ENCODE assay signal across 9 mouse cellular contexts in genomic region chr15:85200446-85201289, GRCm38 (mm10). TPM values are rescaled to one million over a fixed set of nuclear protein-coding genes. Genes with fewer than 3 reads are reported as not detected.
DNase-seq lines count a peak whose midpoint lies in the region; ATAC-seq and TF ChIP-seq lines count a peak whose summit lies in the region.
"Had no signal": no experiment of that assay in that cellular context is flagged by ENCODE, and none has a peak within 500 bp of the region (broad histone marks: within the 10 kb centered on the region; RNA-seq: fewer than 3 reads in every experiment).

No protein-coding gene starts in this region.

- no peaks in the 10 kb centered on the region for H3K9me3 ChIP-seq in forebrain, embryonic 16.5 days (ENCODE audit: control insufficient read depth, low read length)

- H3K4me1 ChIP-seq in forebrain, embryonic 16.5 days (replicated peaks; ENCODE audit: control insufficient read depth, insufficient read depth, low read length), result peaks cover 8% of the 10 kb centered on the region

- no peaks in the 10 kb centered on the region for H3K27me3 ChIP-seq in forebrain, embryonic 16.5 days (replicated peaks; ENCODE audit: control insufficient read depth, insufficient read depth, low read length)

- no peak overlapping the region for H3K4me3 ChIP-seq in forebrain, embryonic 16.5 days (replicated peaks; ENCODE audit: low read length)
- H3K4me3 ChIP-seq in gastrocnemius, adult 2 months, result no peak overlapping the region
- H3K4me3 ChIP-seq: myocyte had no signal

- H3K27ac ChIP-seq in forebrain, embryonic 16.5 days (ENCODE audit: low read length), result peak overlapping the region; percentile 68
- H3K27ac ChIP-seq in gastrocnemius, adult 2 months, result no peak overlapping the region

- intact Hi-C loops in left cerebral cortex, postnatal 14 days (cut with DNase I), result no loop called here
- intact Hi-C loops in gastrocnemius, adult 2 months (cut with DNase I), result no loop called here

- no peak for TF ChIP-seq CTCF in gastrocnemius, adult 2 months (IDR thresholded peaks at IDR 0.05)

- ATAC-seq in forebrain, embryonic 16.5 days, result no peak

- H3K9ac ChIP-seq in forebrain, embryonic 16.5 days (replicated peaks; ENCODE audit: low read depth, low read length), result no peak overlapping the region

- DNase-seq in left cerebral cortex, postnatal 14 days (ENCODE audit: low spot score in 2 of 2), result peak; percentile 30 to 47
- DNase-seq in left cerebral cortex, adult 9 months (ENCODE audit: low spot score in 2 of 2), result no peak
- DNase-seq in layer of hippocampus, adult 8-10 months (ENCODE audit: low spot score in 2 of 2), result peak; percentile 50 to 53
- DNase-seq in neural tube, embryonic 10.5 days (ENCODE audit: extremely low spot score, low spot score), result peak; percentile 64
- DNase-seq in ovary, postnatal 36 days (ENCODE audit: low spot score), result no peak
- DNase-seq in T-cell, adult 2 months (ENCODE audit: low spot score), result no peak
- DNase-seq in gastrocnemius, adult 2 months, result no peak

- no peak overlapping the region for H3K4me2 ChIP-seq in forebrain, embryonic 16.5 days (ENCODE audit: low read length)

- no peaks in the 10 kb centered on the region for H3K36me3 ChIP-seq in forebrain, embryonic 16.5 days (ENCODE audit: control insufficient read depth, insufficient read depth)

- 44% methylated on average over 14 of the region's 14 CpGs for WGBS in forebrain, embryonic 16.5 days

RNA-seq across cellular contexts. Expression of gene Fbln1, which starts 5.1 kb away (rescaled TPM):
- total RNA-seq in left cerebral cortex, postnatal 14 days (2021), result 10 to 100 TPM in 1 of 2 experiments, 1 to 10 TPM in 1; 10.0 to 11.1 TPM
- 50.9 and 55.5 TPM in 2 replicates for polyA plus RNA-seq in forebrain, embryonic 16.5 days (2015; fragmentation: Nextera tagmentation; extraction: Ambion mirVana)
- total RNA-seq in layer of hippocampus, adult 8-10 months (2022), result 10 to 100 TPM; 13.0 to 19.7 (median 16.1) TPM
- 10 to 100 TPM in 1 of 2 experiments, 1 to 10 TPM in 1; 6.5 to 20.9 TPM for total RNA-seq in gastrocnemius, adult 2 months (2021)

Comparison
In these comparisons a context has a peak if more than half of its experiments do, and no peak if none do; other contexts are left out.
1. DNase-seq: peak in left cerebral cortex, postnatal 14 days (2 of 2), layer of hippocampus, adult 8-10 months (2 of 2) and neural tube, embryonic 10.5 days (single experiment); none in left cerebral cortex, adult 9 months (0 of 2), ovary, postnatal 36 days (single experiment), T-cell, adult 2 months (single experiment) and gastrocnemius, adult 2 months (single experiment).